Mouse (Mus musculus): ENCODE results near the gene Arhgef26. TPM values are rescaled to one million over a fixed set of nuclear protein-coding genes. Genes with fewer than 3 reads are reported as not detected.

Arhgef26 gene
- polyA plus RNA-seq, 1 experiment, result 26.1 TPM

GRCm38 (mm10) chr3:62499327-62499726, 161.2 kb downstream of the Arhgef26 start:
- Histone ChIP-seq H3K4me1 (ENCODE audit: control insufficient read depth, insufficient read depth, low read length) (no peaks in the 10 kb centered on the region), H3K4me3 (replicated peaks; ENCODE audit: insufficient read depth, low read depth, low read length) (no peak overlapping the region), H3K27ac (ENCODE audit: insufficient read depth, low read length) (no peak overlapping the region), H3K27me3 (ENCODE audit: control insufficient read depth, insufficient read depth, low read length) (no peaks in the 10 kb centered on the region)
- TF ChIP-seq CTCF (IDR thresholded peaks at IDR 0.05; ENCODE audit: borderline replicate concordance, insufficient read depth, low read depth, low read length) (no peak), POLR2A (IDR thresholded peaks at IDR 0.05; ENCODE audit: borderline replicate concordance, insufficient read depth, low read length) (no peak)
- WGBS, result 52% methylated on average over 4 of the region's 4 CpGs
- DNase-seq, result no peak

- TF ChIP-seq POLR2A (IDR thresholded peaks at IDR 0.05; ENCODE audit: borderline replicate concordance, insufficient read depth, low read length) (no peak), CTCF (IDR thresholded peaks at IDR 0.05; ENCODE audit: borderline replicate concordance, insufficient read depth, low read depth, low read length) (no peak)
- WGBS, result 63% methylated on average over 5 of the region's 5 CpGs
- Histone ChIP-seq H3K4me3 (replicated peaks; ENCODE audit: insufficient read depth, low read depth, low read length) (peak overlapping the region; percentile 60), H3K27ac (ENCODE audit: insufficient read depth, low read length) (no peak overlapping the region), H3K27me3 (ENCODE audit: control insufficient read depth, insufficient read depth, low read length) (no peaks in the 10 kb centered on the region), H3K4me1 (ENCODE audit: control insufficient read depth, insufficient read depth, low read length) (0 out of 2 replicates have a peak, but pooled peaks cover 2% of the 10 kb centered on the region)
- no peak for DNase-seq
These were observed 167.2 kb downstream of the Arhgef26 start for GRCm38 (mm10) chr3:62505166-62505900.

- DNase-seq, result peak; percentile 95
- Histone ChIP-seq H3K4me3 (replicated peaks; ENCODE audit: insufficient read depth, low read depth, low read length) (peak within 1 kb of the TSS; percentile 97), H3K27ac (ENCODE audit: insufficient read depth, low read length) (peak within 1 kb of the TSS; percentile 45), H3K27me3 (ENCODE audit: control insufficient read depth, insufficient read depth, low read length) (no peaks in the 10 kb centered on the region), H3K4me1 (ENCODE audit: control insufficient read depth, insufficient read depth, low read length) (0 out of 2 replicates have a peak, but pooled peaks cover 2% of the 10 kb centered on the region)
- TF ChIP-seq POLR2A (IDR thresholded peaks at IDR 0.05; ENCODE audit: borderline replicate concordance, insufficient read depth, low read length) (peak; percentile 58; the same call in 1 of the 2 replicates), CTCF (IDR thresholded peaks at IDR 0.05; ENCODE audit: borderline replicate concordance, insufficient read depth, low read depth, low read length) (no peak)
- under 1% methylated on average over 65 of the region's 66 CpGs for WGBS
These were observed 168.5 kb downstream of the Arhgef26 start, which contains the start of gene Dhx36 for GRCm38 (mm10) chr3:62506488-62507205. Gene Dhx36 (minus strand): TSS chr3:62507004.

GRCm38 (mm10) chr3:62507206-62507647, 169.1 kb downstream of the Arhgef26 start:
- Histone ChIP-seq H3K27ac (ENCODE audit: insufficient read depth, low read length) (no peak overlapping the region), H3K27me3 (ENCODE audit: control insufficient read depth, insufficient read depth, low read length) (no peaks in the 10 kb centered on the region), H3K4me3 (replicated peaks; ENCODE audit: insufficient read depth, low read depth, low read length) (peak overlapping the region; percentile 97), H3K4me1 (ENCODE audit: control insufficient read depth, insufficient read depth, low read length) (0 out of 2 replicates have a peak, but pooled peaks cover 2% of the 10 kb centered on the region)
- WGBS, result 37% methylated on average over 5 of the region's 5 CpGs
- no peak for TF ChIP-seq CTCF (IDR thresholded peaks at IDR 0.05; ENCODE audit: borderline replicate concordance, insufficient read depth, low read depth, low read length)
- TF ChIP-seq POLR2A (IDR thresholded peaks at IDR 0.05; ENCODE audit: borderline replicate concordance, insufficient read depth, low read length), result no peak
- DNase-seq, result no peak

Other genes starting within 250 kb of the Arhgef26 start
- gene Dhx36, start 168.7 kb downstream of the Arhgef26 start, polyA plus RNA-seq (2012; rRNA removed), result 44.8 and 47.6 TPM in 2 replicates

Measured in cerebellum, adult 2 months (tissue).